Mouse (Mus musculus) megakaryocyte, embryonic 14.5 days (primary cell): ENCODE measurements at regions not wholly inside any gene's neighbourhood (a gene's known extent, or its start where the extent isn't known, plus 50 kb on each side); places are given as distances from the start of the nearest gene placed in this dataset.
A peak's percentile ranks its signal among the peaks of the same experiment; 100 is the strongest.

Source experiments
- H3K27me3 ChIP-seq: replicated peaks from 2 replicates; pipeline ENCODE3; 2012; ENCODE audit warnings: inconsistent platforms
- H3K36me3 ChIP-seq: replicated peaks from 2 replicates; pipeline ENCODE3; 2012; ENCODE audit warnings: low read length, inconsistent platforms, mixed read lengths
- H3K4me1 ChIP-seq: 2 replicates; pipeline ENCODE4 v1.6.1; 2012; ENCODE audit warnings: inconsistent platforms
- H3K4me3 ChIP-seq: replicated peaks from 2 replicates; pipeline ENCODE3; 2012; ENCODE audit warnings: moderate library complexity, mild to moderate bottlenecking, inconsistent platforms
- H3K9me3 ChIP-seq: 2 replicates; pipeline ENCODE4 v1.6.1; 2012; ENCODE audit warnings: inconsistent platforms
- FLI1 ChIP-seq: IDR thresholded peaks from 2 replicates; pipeline ENCODE4 v1.6.1; 2012; ENCODE audit warnings: low read length, inconsistent platforms, mixed read lengths
- GATA1 ChIP-seq: IDR thresholded peaks from 3 replicates; pipeline ENCODE4 v1.6.1; 2012; ENCODE audit warnings: mixed read lengths, low read length, inconsistent platforms, borderline replicate concordance

- H3K4me1 ChIP-seq = peaks cover 50% of the 10 kb centered on the region
- peaks cover 3% of the 10 kb centered on the region for H3K27me3 ChIP-seq
- TF ChIP-seq FLI1 (no peak), GATA1 (no peak)
Observed at GRCm38 (mm10) chr16:5353881-5354280, 98.1 kb upstream of the Eef2kmt start.

DNA sequence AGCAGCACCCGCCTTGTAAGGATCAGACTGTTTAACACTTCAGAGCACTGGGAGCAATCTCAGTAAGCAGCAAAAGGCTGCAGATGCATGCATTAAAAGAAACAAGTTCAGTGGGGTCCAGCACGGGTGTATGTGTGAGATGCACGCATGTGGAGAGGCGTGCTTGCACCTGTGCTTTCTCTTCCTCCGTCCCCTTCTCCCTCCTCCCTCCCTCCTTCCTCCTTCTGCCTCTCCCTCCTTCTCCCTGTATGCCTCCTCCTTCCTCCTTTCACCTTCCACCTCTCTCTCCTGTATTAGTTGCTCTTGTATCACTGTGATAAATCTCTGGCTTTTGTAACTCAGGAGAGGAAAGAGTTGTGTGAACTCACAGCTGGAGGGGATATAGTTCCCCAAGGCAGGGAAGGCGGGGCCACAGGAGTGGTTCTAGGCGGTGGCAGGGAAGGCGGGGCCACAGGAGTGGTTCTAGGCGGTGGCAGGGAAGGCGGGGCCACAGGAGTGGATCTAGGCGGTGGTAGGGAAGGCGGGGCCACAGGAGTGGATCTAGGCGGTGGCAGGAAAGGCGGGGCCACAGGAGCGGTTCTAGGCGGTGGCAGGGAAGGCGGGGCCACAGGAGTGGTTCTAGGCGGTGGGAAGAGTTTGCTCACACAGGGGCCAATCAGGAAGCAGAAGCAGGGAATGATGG is 96.2 kb upstream of the Eef2kmt start:
- no peak for TF ChIP-seq FLI1
- TF ChIP-seq GATA1 = no peak
- Histone ChIP-seq H3K4me3 (peak overlapping the region; percentile 88), H3K4me1 (peaks cover 39% of the 10 kb centered on the region), H3K9me3 (peaks cover 35% of the 10 kb centered on the region), H3K27me3 (peaks cover 3% of the 10 kb centered on the region), H3K36me3 (peaks cover 2% of the 10 kb centered on the region)

More at GRCm38 (mm10) chr16:5353881-5354280, 98.1 kb upstream of the Eef2kmt start:
- H3K4me3 ChIP-seq = no peak overlapping the region
- peaks cover 44% of the 10 kb centered on the region for H3K9me3 ChIP-seq
- peaks cover 7% of the 10 kb centered on the region for H3K36me3 ChIP-seq

DNA sequence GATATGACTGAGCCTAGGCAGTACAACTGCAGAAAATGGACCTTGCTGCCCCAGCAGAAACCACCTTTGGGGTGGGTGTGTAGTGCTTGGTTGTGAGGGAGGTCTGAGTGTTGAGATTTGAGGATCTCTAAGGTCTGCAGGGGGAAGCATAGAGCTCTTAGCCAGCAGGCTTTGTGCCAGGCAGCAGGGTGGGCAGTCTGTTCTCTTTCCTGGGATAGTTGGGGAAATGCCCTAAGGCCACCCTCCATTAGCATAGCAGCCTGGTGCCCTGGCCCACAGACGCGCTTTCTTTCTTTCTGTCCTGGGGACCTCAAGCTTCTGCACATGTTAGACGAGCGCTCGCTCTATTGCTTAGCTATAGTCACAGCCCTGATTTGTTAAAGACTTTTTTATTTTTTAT is 91.4 kb upstream of the Eef2kmt start:
- Histone ChIP-seq H3K4me1 (peaks cover 11% of the 10 kb centered on the region), H3K9me3 (peaks cover 23% of the 10 kb centered on the region), H3K27me3 (peaks cover 6% of the 10 kb centered on the region), H3K36me3 (no peaks in the 10 kb centered on the region), H3K4me3 (no peak overlapping the region)
- no peak for TF ChIP-seq FLI1

- Histone ChIP-seq H3K4me1 (no peaks in the 10 kb centered on the region), H3K36me3 (no peaks in the 10 kb centered on the region), H3K4me3 (no peak overlapping the region), H3K27me3 (peaks cover 3% of the 10 kb centered on the region), H3K9me3 (peaks cover 24% of the 10 kb centered on the region)
- TF ChIP-seq GATA1 = no peak
- TF ChIP-seq FLI1 = no peak
Observed at GRCm38 (mm10) chr16:5342326-5342725, 86.5 kb upstream of the Eef2kmt start.

GRCm38 (mm10) chr16:5316271-5316670 is 60.5 kb upstream of the Eef2kmt start:
- H3K27me3 ChIP-seq = peaks cover 18% of the 10 kb centered on the region
- TF ChIP-seq FLI1 (no peak), GATA1 (no peak)
- no peaks in the 10 kb centered on the region for H3K36me3 ChIP-seq
- H3K9me3 ChIP-seq = peaks cover 6% of the 10 kb centered on the region; the same call in 1 of the 2 replicates
- H3K4me3 ChIP-seq = no peak overlapping the region
- H3K4me1 ChIP-seq = no peaks in the 10 kb centered on the region

GRCm38 (mm10) chr16:5313261-5313660 is 57.5 kb upstream of the Eef2kmt start:
- Histone ChIP-seq H3K4me3 (no peak overlapping the region), H3K9me3 (no peaks in the 10 kb centered on the region), H3K27me3 (peaks cover 24% of the 10 kb centered on the region), H3K36me3 (no peaks in the 10 kb centered on the region), H3K4me1 (peaks cover 15% of the 10 kb centered on the region)
- TF ChIP-seq GATA1 (no peak), FLI1 (no peak)

DNA sequence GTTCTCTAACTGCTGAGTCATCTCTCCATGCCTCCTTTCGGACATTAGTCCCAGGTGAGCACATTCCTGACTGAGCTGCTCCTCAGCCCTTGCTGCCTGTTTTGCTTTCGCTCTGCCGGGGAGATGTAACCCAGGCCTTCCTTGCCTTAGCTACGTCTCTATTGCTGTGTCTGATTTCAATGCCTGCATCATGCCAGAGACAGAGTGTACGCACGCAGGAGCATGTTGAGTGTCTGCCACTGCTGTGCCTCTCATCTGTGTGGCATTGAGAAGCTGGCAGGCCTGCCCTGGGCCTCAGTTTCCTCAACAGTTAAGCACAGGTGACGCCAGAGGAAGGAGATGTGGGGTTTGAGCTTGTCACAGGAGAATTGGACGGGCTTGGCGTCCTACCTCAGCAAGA is 55.7 kb upstream of the Eef2kmt start:
- Histone ChIP-seq H3K4me3 (peak overlapping the region; percentile 28), H3K36me3 (no peaks in the 10 kb centered on the region), H3K4me1 (peaks cover 33% of the 10 kb centered on the region), H3K9me3 (no peaks in the 10 kb centered on the region), H3K27me3 (peaks cover 41% of the 10 kb centered on the region)
- no peak for TF ChIP-seq FLI1
- no peak for TF ChIP-seq GATA1

DNA sequence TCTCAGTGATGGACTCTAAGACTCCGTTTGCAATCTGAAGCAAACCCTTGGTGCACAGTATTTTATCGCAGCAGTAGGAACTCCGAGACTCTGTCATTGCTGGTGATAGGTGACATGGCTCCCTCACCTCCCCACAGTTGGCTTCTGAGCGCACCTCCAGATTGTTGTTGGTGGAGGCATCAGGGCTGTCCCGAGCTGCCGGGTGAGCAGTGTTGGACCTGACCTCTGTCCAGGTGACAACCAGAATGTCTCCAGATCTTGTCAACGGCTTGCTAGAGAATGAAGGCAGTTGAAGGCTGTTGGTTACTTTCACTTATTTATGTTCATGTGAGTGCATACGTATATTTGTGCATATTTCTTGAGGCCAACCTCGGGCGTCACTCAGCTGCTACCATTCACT is 55.0 kb upstream of the Eef2kmt start:
- peaks cover 33% of the 10 kb centered on the region for H3K4me1 ChIP-seq
- TF ChIP-seq GATA1 = no peak
- TF ChIP-seq FLI1 = no peak
- no peak overlapping the region for H3K4me3 ChIP-seq
- H3K9me3 ChIP-seq = no peaks in the 10 kb centered on the region
- peaks cover 39% of the 10 kb centered on the region for H3K27me3 ChIP-seq
- no peaks in the 10 kb centered on the region for H3K36me3 ChIP-seq

DNA sequence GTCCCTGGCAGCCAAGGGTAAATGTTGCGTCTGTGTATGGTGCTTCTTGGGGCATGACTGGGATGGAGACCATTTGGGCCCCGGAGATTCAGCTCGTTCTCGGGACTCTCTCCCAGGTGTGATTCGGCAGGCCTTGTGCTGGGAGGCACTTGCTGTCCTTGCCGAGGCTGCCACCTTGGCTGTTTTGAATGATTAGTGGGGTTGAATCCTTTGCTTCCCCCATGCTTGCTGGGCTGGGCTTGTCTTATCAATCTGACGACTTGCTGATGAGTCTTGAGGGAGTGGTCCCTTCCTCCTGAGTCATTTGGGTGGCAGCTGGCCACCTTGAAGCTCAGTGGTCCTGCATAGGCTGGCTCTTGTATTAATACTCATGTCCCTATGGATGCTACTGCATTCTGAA is 52.0 kb upstream of the Eef2kmt start:
- H3K36me3 ChIP-seq = no peaks in the 10 kb centered on the region
- peaks cover 33% of the 10 kb centered on the region for H3K4me1 ChIP-seq
- no peaks in the 10 kb centered on the region for H3K9me3 ChIP-seq
- no peak overlapping the region for H3K4me3 ChIP-seq
- H3K27me3 ChIP-seq = peaks cover 45% of the 10 kb centered on the region
- TF ChIP-seq GATA1 (no peak), FLI1 (no peak)

DNA sequence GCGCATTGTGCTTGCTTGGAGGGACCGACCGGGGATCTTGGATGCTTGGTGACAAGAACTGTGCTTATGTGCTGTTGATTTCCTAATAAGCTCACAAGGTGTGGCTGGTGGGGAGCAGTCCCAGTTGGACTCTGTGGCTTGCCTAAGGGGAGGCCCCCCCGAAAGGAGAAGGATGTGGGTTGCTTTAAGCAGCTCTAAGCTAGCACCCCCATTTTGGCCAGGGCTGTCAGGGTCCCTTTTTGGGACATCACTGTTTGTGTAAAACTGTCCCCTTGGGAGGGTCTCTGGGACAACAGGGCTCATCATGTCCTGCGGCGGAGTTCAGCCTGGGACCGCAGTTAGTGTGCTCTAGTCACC is 51.4 kb upstream of the Eef2kmt start:
- no peaks in the 10 kb centered on the region for H3K36me3 ChIP-seq
- H3K27me3 ChIP-seq = peaks cover 40% of the 10 kb centered on the region
- H3K4me3 ChIP-seq = peak overlapping the region; percentile 90
- TF ChIP-seq GATA1 = no peak
- no peak for TF ChIP-seq FLI1
- H3K4me1 ChIP-seq = peaks cover 37% of the 10 kb centered on the region
- H3K9me3 ChIP-seq = 0 out of 2 replicates have a peak, but pooled peaks cover 3% of the 10 kb centered on the region

- peaks cover 40% of the 10 kb centered on the region for H3K27me3 ChIP-seq
- peaks cover 38% of the 10 kb centered on the region for H3K4me1 ChIP-seq
- TF ChIP-seq GATA1 (no peak), FLI1 (no peak)
- no peaks in the 10 kb centered on the region for H3K36me3 ChIP-seq
- H3K9me3 ChIP-seq = peaks cover 7% of the 10 kb centered on the region
- H3K4me3 ChIP-seq = peak overlapping the region; percentile 90
Observed at GRCm38 (mm10) chr16:5306588-5307248, 50.9 kb upstream of the Eef2kmt start.
